Mouse (Mus musculus): ENCODE measurements at regions not wholly inside any gene's neighbourhood (a gene's known extent, or its start where the extent isn't known, plus 50 kb on each side); places are given as distances from the start of the nearest gene placed in this dataset.

DNA sequence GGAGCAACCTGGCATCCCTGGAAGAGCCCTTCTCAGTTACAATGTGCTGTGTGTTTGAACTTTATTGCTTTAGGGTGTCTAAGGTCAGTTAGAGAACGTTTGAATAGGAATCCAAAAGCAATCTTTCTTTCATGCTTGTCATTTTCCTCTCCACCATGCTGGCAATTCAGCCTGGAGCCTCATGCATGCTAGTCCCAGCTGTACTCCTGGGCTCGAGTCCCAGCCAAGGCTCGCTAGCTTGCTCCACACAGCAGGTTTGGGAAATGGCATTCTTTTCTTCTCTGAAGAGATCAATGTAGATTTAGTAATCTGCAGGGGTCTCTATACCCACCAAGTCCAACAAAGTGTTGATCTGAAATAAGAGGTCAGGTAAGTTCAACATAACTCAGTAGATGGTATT, 513.1 kb downstream of the Plekhb2 start:
- Histone ChIP-seq H3K4me2 (ENCODE audit: low read depth, low read length) (no peak overlapping the region), H3K9me3 (replicated peaks; ENCODE audit: control insufficient read depth, low read length) (no peaks in the 10 kb centered on the region), H3K4me3 (ENCODE audit: low read depth, low read length) (no peak overlapping the region), H3K9ac (replicated peaks; ENCODE audit: low read length) (no peak overlapping the region), H3K4me1 (ENCODE audit: control insufficient read depth, insufficient read depth, low read length) (no peaks in the 10 kb centered on the region), H3K36me3 (replicated peaks; ENCODE audit: control insufficient read depth, insufficient read depth, low read depth, low read length) (no peaks in the 10 kb centered on the region), H3K27ac (replicated peaks; ENCODE audit: low read depth, low read length) (no peak overlapping the region), H3K27me3 (ENCODE audit: control insufficient read depth, insufficient read depth, low read length) (no peaks in the 10 kb centered on the region)
- no peak for DNase-seq (ENCODE audit: low spot score)
- no peak for ATAC-seq (replicated peaks; ENCODE audit: insufficient number of reproducible peaks, low FRiP score, low TSS enrichment, low read depth)
- WGBS = 57% methylated on average over 3 of the region's 3 CpGs

DNA sequence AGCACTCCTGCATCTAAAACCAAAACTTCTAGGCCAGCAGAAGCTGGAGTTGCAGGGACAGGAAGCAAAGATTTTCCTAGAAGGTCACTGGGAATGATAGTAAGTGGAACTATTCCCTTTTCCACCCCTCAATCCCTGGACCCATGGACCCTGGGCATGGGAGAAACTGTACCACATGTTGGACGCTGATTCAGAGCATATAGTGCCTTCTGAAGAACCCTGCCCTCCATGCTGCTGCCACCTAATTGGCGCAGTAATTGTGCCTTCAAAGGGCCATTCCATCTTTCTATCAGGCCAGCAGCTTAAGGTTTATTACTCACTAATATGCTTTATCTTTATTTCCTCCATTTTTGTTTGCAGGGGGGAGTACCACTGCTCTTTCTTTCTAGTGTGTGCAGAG, 516.8 kb downstream of the Plekhb2 start:
- Histone ChIP-seq H3K4me2 (ENCODE audit: low read depth, low read length) (no peak overlapping the region), H3K27ac (replicated peaks; ENCODE audit: low read depth, low read length) (no peak overlapping the region), H3K9me3 (replicated peaks; ENCODE audit: control insufficient read depth, low read length) (no peaks in the 10 kb centered on the region), H3K4me3 (ENCODE audit: low read depth, low read length) (no peak overlapping the region), H3K4me1 (ENCODE audit: control insufficient read depth, insufficient read depth, low read length) (no peaks in the 10 kb centered on the region), H3K9ac (replicated peaks; ENCODE audit: low read length) (no peak overlapping the region), H3K27me3 (ENCODE audit: control insufficient read depth, insufficient read depth, low read length) (no peaks in the 10 kb centered on the region), H3K36me3 (replicated peaks; ENCODE audit: control insufficient read depth, insufficient read depth, low read depth, low read length) (no peaks in the 10 kb centered on the region)
- ATAC-seq (replicated peaks; ENCODE audit: insufficient number of reproducible peaks, low FRiP score, low TSS enrichment, low read depth) = no peak
- DNase-seq (ENCODE audit: low spot score) = no peak
- WGBS = 89% methylated on average over 2 of the region's 2 CpGs

GRCm38 (mm10) chr1:35372751-35373150, 523.0 kb downstream of the Plekhb2 start:
- H3K4me2 ChIP-seq (ENCODE audit: low read depth, low read length) = no peak overlapping the region
- H3K27me3 ChIP-seq (ENCODE audit: control insufficient read depth, insufficient read depth, low read length) = no peaks in the 10 kb centered on the region
- H3K9me3 ChIP-seq (replicated peaks; ENCODE audit: control insufficient read depth, low read length) = no peaks in the 10 kb centered on the region
- ATAC-seq (replicated peaks; ENCODE audit: insufficient number of reproducible peaks, low FRiP score, low TSS enrichment, low read depth) = no peak
- no peaks in the 10 kb centered on the region for H3K36me3 ChIP-seq (replicated peaks; ENCODE audit: control insufficient read depth, insufficient read depth, low read depth, low read length)
- no peak overlapping the region for H3K4me3 ChIP-seq (ENCODE audit: low read depth, low read length)
- WGBS = 85% methylated on average over 4 of the region's 4 CpGs
- no peak overlapping the region for H3K27ac ChIP-seq (replicated peaks; ENCODE audit: low read depth, low read length)
- no peaks in the 10 kb centered on the region for H3K4me1 ChIP-seq (ENCODE audit: control insufficient read depth, insufficient read depth, low read length)
- H3K9ac ChIP-seq (replicated peaks; ENCODE audit: low read length) = no peak overlapping the region
- no peak for DNase-seq (ENCODE audit: low spot score)

DNA sequence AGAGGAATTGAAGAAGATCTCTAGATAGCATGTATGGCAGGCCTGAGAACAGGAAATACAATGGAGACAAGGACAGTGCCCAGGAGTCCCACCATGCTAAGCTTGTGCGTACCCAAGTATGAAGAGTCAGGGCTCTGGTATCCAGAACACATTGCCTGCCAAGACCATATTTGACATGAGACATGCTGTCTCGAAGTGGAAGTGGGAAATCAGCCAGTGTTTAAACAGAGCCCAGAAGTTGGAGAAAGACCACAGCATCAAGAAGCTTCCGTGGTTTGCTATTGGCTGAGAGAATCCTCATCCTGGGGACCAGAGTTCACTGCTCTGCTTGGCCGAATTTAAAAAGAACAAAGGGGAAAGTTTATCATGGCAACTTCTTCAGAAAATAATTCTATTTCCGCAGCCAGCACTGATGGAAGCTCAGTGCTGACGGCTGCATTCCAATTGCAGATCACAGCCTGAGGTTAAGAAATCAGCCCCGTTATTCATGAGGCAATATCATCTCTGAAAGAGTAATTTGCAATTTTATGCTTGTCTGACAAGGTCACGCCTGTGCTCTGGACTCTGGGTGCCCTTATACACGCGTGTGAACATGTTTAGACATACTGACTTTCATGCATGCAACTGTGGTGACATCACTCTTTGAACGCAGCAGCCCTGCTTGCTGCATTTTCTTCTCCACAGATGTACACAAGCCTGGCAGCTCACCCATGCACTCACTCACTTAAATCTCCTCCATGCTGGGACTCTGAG, 531.0 kb downstream of the Plekhb2 start:
- Histone ChIP-seq H3K9ac (replicated peaks; ENCODE audit: low read length) (no peak overlapping the region), H3K27ac (replicated peaks; ENCODE audit: low read depth, low read length) (no peak overlapping the region), H3K4me3 (ENCODE audit: low read depth, low read length) (no peak overlapping the region), H3K27me3 (ENCODE audit: control insufficient read depth, insufficient read depth, low read length) (no peaks in the 10 kb centered on the region), H3K4me1 (ENCODE audit: control insufficient read depth, insufficient read depth, low read length) (no peaks in the 10 kb centered on the region), H3K36me3 (replicated peaks; ENCODE audit: control insufficient read depth, insufficient read depth, low read depth, low read length) (no peaks in the 10 kb centered on the region), H3K9me3 (replicated peaks; ENCODE audit: control insufficient read depth, low read length) (no peaks in the 10 kb centered on the region), H3K4me2 (ENCODE audit: low read depth, low read length) (no peak overlapping the region)
- ATAC-seq (replicated peaks; ENCODE audit: insufficient number of reproducible peaks, low FRiP score, low TSS enrichment, low read depth) (no peak), DNase-seq (ENCODE audit: low spot score) (no peak)
- 77% methylated on average over 11 of the region's 11 CpGs for WGBS

GRCm38 (mm10) chr1:35385430-35385829, 535.7 kb downstream of the Plekhb2 start:
- Histone ChIP-seq H3K9ac (replicated peaks; ENCODE audit: low read length) (no peak overlapping the region), H3K27ac (replicated peaks; ENCODE audit: low read depth, low read length) (no peak overlapping the region), H3K27me3 (ENCODE audit: control insufficient read depth, insufficient read depth, low read length) (no peaks in the 10 kb centered on the region), H3K4me3 (ENCODE audit: low read depth, low read length) (no peak overlapping the region), H3K9me3 (replicated peaks; ENCODE audit: control insufficient read depth, low read length) (no peaks in the 10 kb centered on the region), H3K36me3 (replicated peaks; ENCODE audit: control insufficient read depth, insufficient read depth, low read depth, low read length) (no peaks in the 10 kb centered on the region), H3K4me2 (ENCODE audit: low read depth, low read length) (no peak overlapping the region), H3K4me1 (ENCODE audit: control insufficient read depth, insufficient read depth, low read length) (no peaks in the 10 kb centered on the region)
- 52% methylated on average over 9 of the region's 9 CpGs for WGBS
- DNase-seq (ENCODE audit: low spot score) (peak; percentile 77), ATAC-seq (replicated peaks; ENCODE audit: insufficient number of reproducible peaks, low FRiP score, low TSS enrichment, low read depth) (no peak)

- Histone ChIP-seq H3K9me3 (replicated peaks; ENCODE audit: control insufficient read depth, low read length) (no peaks in the 10 kb centered on the region), H3K4me2 (ENCODE audit: low read depth, low read length) (no peak overlapping the region), H3K27ac (replicated peaks; ENCODE audit: low read depth, low read length) (no peak overlapping the region), H3K27me3 (ENCODE audit: control insufficient read depth, insufficient read depth, low read length) (no peaks in the 10 kb centered on the region), H3K9ac (replicated peaks; ENCODE audit: low read length) (no peak overlapping the region), H3K4me3 (ENCODE audit: low read depth, low read length) (no peak overlapping the region), H3K36me3 (replicated peaks; ENCODE audit: control insufficient read depth, insufficient read depth, low read depth, low read length) (no peaks in the 10 kb centered on the region), H3K4me1 (ENCODE audit: control insufficient read depth, insufficient read depth, low read length) (no peaks in the 10 kb centered on the region)
- ATAC-seq (replicated peaks; ENCODE audit: insufficient number of reproducible peaks, low FRiP score, low TSS enrichment, low read depth) (no peak; the same call in 1 of the 2 replicates), DNase-seq (ENCODE audit: low spot score) (peak; percentile 66)
- WGBS = 30% methylated on average over 6 of the region's 6 CpGs
These were observed 538.4 kb downstream of the Plekhb2 start for GRCm38 (mm10) chr1:35388181-35388580.

DNA sequence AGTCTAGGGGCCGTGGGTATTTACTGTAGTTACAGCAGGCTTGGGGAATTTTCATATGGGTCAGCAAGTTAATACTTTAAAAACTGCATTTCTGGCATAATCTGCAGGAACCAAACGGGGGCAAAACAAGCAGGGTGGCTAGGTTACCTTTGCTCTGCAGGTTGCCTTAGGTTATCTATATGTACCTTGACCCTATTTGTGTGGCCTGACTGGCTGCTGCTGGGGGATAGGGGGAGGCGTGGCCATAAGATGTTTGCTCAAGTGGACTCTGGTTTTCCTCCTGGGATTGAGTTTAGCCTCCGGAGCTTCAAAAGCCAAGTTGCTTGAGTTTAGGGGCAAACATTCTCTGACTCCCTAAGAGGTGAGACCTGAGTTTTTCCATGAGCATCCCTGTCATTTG, 540.6 kb downstream of the Plekhb2 start:
- Histone ChIP-seq H3K4me2 (ENCODE audit: low read depth, low read length) (no peak overlapping the region), H3K27ac (replicated peaks; ENCODE audit: low read depth, low read length) (no peak overlapping the region), H3K4me3 (ENCODE audit: low read depth, low read length) (no peak overlapping the region), H3K4me1 (ENCODE audit: control insufficient read depth, insufficient read depth, low read length) (no peaks in the 10 kb centered on the region), H3K9me3 (replicated peaks; ENCODE audit: control insufficient read depth, low read length) (no peaks in the 10 kb centered on the region), H3K27me3 (ENCODE audit: control insufficient read depth, insufficient read depth, low read length) (no peaks in the 10 kb centered on the region), H3K36me3 (replicated peaks; ENCODE audit: control insufficient read depth, insufficient read depth, low read depth, low read length) (no peaks in the 10 kb centered on the region), H3K9ac (replicated peaks; ENCODE audit: low read length) (no peak overlapping the region)
- ATAC-seq (replicated peaks; ENCODE audit: insufficient number of reproducible peaks, low FRiP score, low TSS enrichment, low read depth) (no peak), DNase-seq (ENCODE audit: low spot score) (no peak)
- 85% methylated on average over 4 of the region's 4 CpGs for WGBS

DNA sequence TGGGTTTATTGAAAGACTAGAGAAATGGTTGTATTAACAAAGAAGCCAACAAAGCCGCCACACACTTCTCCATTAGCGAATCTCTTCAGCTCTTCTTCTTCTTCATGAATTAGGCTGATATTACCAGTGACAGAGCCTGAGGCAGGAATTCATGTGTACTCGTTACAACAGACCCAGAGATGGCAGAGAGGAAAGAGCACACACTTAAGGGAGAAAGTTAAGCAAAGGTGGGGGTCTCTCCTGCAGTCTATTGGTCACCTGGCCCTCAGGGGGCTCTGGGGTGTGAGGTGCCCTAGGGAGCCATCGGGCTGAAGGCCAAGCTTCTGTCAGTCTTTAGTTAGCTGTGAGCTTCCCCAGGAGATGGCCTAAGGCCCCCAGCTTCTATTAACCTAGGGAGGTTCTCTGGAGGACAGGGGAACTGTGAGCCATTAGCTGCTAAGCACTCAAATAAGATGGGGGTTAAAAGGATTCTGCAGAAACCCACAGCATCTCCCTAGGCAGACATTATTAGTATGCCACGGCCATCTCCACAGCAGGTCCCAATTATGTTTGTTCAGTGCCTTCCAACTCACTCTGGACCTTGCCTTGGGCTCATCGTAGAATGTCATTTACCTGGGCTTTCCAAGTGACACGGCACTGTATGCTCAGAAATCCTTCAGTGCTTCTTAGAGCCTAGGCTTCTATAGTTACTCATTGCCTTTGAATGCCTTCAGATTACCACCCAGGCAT, 541.2 kb downstream of the Plekhb2 start:
- WGBS = 81% methylated on average over 7 of the region's 7 CpGs
- no peak overlapping the region for H3K27ac ChIP-seq (replicated peaks; ENCODE audit: low read depth, low read length)
- no peaks in the 10 kb centered on the region for H3K4me1 ChIP-seq (ENCODE audit: control insufficient read depth, insufficient read depth, low read length)

More for the DNA sequence above, 541.2 kb downstream of the Plekhb2 start:
- no peak for ATAC-seq (replicated peaks; ENCODE audit: insufficient number of reproducible peaks, low FRiP score, low TSS enrichment, low read depth)
- H3K9me3 ChIP-seq (replicated peaks; ENCODE audit: control insufficient read depth, low read length) = no peaks in the 10 kb centered on the region
- no peak for DNase-seq (ENCODE audit: low spot score)
- H3K4me2 ChIP-seq (ENCODE audit: low read depth, low read length) = no peak overlapping the region
- no peak overlapping the region for H3K9ac ChIP-seq (replicated peaks; ENCODE audit: low read length)
- no peak overlapping the region for H3K4me3 ChIP-seq (ENCODE audit: low read depth, low read length)
- H3K36me3 ChIP-seq (replicated peaks; ENCODE audit: control insufficient read depth, insufficient read depth, low read depth, low read length) = no peaks in the 10 kb centered on the region
- no peaks in the 10 kb centered on the region for H3K27me3 ChIP-seq (ENCODE audit: control insufficient read depth, insufficient read depth, low read length)
